Mouse (Mus musculus): Measurements from ENCODE around the gene Tlr13.

GRCm38 (mm10) chrX:106129877-106130276, 13.1 kb upstream of the Tlr13 start:
- TF ChIP-seq POLR2A (IDR thresholded peaks at IDR 0.05; ENCODE audit: insufficient read depth, low read depth, low read length) = no peak
- no peak for TF ChIP-seq CTCF (IDR thresholded peaks at IDR 0.05; ENCODE audit: insufficient read depth, low read depth, low read length)
